Mouse (Mus musculus) limb, embryonic 13.5 days (tissue): ENCODE measurements around the gene Fcrl1. TPM values are rescaled to one million over a fixed set of nuclear protein-coding genes. Genes with fewer than 3 reads are reported as not detected.
A peak's percentile ranks its signal among the peaks of the same experiment; 100 is the strongest.

ENCODE experiments used
- ATAC-seq: fragments of 200-750 bp; cut with Nextera tagmentation; 2 replicates; pipeline ENCODE4 v1.8.0; 2017; ENCODE audit warnings: low read depth, moderate number of reproducible peaks, moderate TSS enrichment; ENCODE audit not compliant: low FRiP score
- H3K27ac ChIP-seq: fragments of 300-500 bp; sonication (generic); 2 replicates; pipeline ENCODE4 v1.5.1; 2015; ENCODE audit warnings: inconsistent platforms, mild to moderate bottlenecking, moderate library complexity
- H3K27me3 ChIP-seq: fragments of 300-500 bp; sonication (generic); 2 replicates; pipeline ENCODE4 v1.6.1; 2015; ENCODE audit warnings: mild to moderate bottlenecking, inconsistent platforms
- H3K36me3 ChIP-seq: fragments of 300-500 bp; sonication (generic); 2 replicates; pipeline ENCODE4 v1.6.1; 2015; ENCODE audit warnings: inconsistent platforms, mild to moderate bottlenecking, moderate library complexity
- H3K4me1 ChIP-seq: fragments of 300-500 bp; sonication (generic); 2 replicates; pipeline ENCODE4 v1.6.1; 2015; ENCODE audit warnings: inconsistent platforms
- H3K4me2 ChIP-seq: fragments of 300-500 bp; sonication (generic); replicated peaks from 2 replicates; pipeline ENCODE4 v1.6.1; 2015; ENCODE audit warnings: inconsistent platforms, mild to moderate bottlenecking, moderate library complexity
- H3K4me3 ChIP-seq: fragments of 300-500 bp; sonication (generic); 2 replicates; pipeline ENCODE4 v1.5.1; 2015; ENCODE audit warnings: moderate library complexity, mild to moderate bottlenecking, inconsistent platforms
- H3K9ac ChIP-seq: fragments of 300-500 bp; sonication (generic); 2 replicates; pipeline ENCODE4 v1.6.1; 2015; ENCODE audit warnings: mild to moderate bottlenecking, inconsistent platforms
- H3K9me3 ChIP-seq: fragments of 300-500 bp; sonication (generic); 2 replicates; pipeline ENCODE4 v1.6.1; 2016; ENCODE audit warnings: inconsistent platforms
- WGBS: fragments of 180-500 bp; shearing (Covaris S2); methylation state at CpG from one replicate; pipeline ENCODE4 v1.1.7; 2015; 5-methylcytosine and 5-hydroxymethylcytosine counted together
- polyA plus RNA-seq: library from polyadenylated mRNA; unstranded; fragments of >200 nt; fragmentation: Nextera tagmentation; extraction: Ambion mirVana; gene quantifications from 2 replicates; pipeline ENCODE4 v1.2.1, GENCODE M21; 2015

Fcrl1 gene
- polyA plus RNA-seq, 1 experiment from 2014 or later = 0.15 TPM

DNA sequence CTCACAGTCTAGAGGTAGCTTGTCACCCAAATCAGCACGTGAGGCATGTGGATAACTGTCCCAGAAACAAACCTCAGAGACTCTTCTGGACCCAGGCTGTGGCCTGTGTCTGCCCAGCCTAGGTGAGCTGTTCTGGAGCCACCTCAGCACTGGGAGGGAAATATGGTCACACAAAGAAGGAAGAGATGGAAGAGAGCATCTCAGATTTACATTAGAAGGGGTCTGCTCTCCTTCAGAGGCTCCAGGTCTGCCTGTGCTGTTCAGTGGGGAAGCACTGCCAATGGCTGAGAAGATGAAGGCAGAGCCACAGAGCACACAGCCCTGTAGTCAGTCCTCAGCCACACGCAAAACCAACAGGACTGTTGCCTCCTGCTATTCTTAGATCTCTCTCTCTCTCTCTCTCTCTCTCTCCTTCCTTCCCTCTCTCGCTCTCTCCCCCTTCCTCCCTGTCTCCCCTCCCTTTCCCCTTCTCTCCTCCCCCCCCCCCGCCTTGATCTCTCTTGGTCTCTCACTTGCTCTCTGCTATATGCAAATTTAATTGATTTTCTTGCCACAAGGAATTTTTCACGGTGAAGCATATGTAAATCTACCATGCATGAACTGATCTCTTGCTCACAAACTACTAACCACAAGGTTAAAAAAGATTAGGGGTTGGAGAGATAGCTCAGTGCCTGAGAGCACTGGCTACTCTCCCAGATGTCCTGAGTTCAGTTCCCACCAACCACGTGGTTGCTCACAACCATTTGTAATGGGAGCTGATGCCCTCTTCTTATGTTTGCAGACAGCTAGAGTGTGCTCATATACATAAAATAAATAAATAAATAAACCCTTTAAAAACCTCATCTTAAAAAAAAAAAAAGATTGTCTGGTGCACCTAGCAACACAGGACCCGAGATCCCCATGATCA lies 5.9 kb downstream of the Fcrl1 start:
- ATAC-seq = no peak
- WGBS = 73% methylated on average over 7 of the region's 7 CpGs

DNA sequence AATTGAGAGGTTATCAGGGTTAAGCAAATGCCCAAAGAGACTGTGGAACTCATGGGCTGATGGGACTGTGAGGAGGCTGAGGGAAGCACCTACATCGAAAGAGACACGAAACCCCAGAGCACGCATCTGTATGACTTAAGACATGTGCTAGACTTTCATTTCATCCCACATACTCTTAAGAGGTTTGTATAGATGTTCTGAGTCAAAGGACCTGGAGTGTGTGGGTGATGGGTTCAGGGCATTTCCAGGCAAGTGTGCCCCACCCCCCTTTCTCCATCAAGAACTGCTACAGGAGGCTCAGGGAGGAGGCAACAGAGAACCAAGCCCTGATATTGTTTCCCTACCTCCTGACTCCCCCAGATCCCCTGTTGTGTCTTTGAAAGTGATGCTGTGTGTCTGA lies 7.1 kb downstream of the Fcrl1 start:
- Histone ChIP-seq H3K4me2 (no peak overlapping the region), H3K27ac (no peak overlapping the region), H3K27me3 (0 out of 2 replicates have a peak, but pooled peaks cover 3% of the 10 kb centered on the region), H3K9ac (no peak overlapping the region), H3K4me1 (no peaks in the 10 kb centered on the region), H3K4me3 (no peak overlapping the region), H3K9me3 (no peaks in the 10 kb centered on the region), H3K36me3 (no peaks in the 10 kb centered on the region)
- ATAC-seq = no peak
- 96% methylated on average over 3 of the region's 3 CpGs for WGBS

More for the DNA sequence above, 5.9 kb downstream of the Fcrl1 start:
- Histone ChIP-seq H3K9ac (no peak overlapping the region), H3K36me3 (no peaks in the 10 kb centered on the region), H3K27ac (no peak overlapping the region), H3K4me3 (no peak overlapping the region), H3K9me3 (no peaks in the 10 kb centered on the region), H3K4me1 (no peaks in the 10 kb centered on the region), H3K4me2 (no peak overlapping the region), H3K27me3 (0 out of 2 replicates have a peak, but pooled peaks cover 3% of the 10 kb centered on the region)

DNA sequence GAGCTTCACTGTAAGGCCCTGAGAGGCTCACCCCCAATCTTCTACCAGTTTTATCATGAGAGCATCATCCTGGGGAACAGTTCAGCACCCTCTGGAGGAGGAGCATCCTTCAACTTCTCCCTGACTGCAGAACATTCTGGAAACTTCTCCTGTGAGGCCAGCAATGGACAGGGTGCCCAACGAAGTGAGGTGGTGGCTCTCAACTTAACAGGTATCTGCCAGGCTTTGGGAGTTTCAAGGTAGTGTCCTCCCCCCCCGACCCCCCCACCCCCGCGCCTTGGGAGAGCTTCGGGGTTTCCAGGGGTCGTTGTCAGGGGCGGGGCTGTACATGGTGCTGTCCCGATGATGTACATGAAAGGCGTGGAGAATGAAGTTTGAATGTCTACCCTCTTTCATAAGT lies 8.9 kb downstream of the Fcrl1 start:
- Histone ChIP-seq H3K4me1 (no peaks in the 10 kb centered on the region), H3K4me3 (no peak overlapping the region), H3K9me3 (no peaks in the 10 kb centered on the region), H3K27me3 (0 out of 2 replicates have a peak, but pooled peaks cover 3% of the 10 kb centered on the region), H3K4me2 (no peak overlapping the region), H3K27ac (no peak overlapping the region), H3K9ac (no peak overlapping the region), H3K36me3 (no peaks in the 10 kb centered on the region)
- no peak for ATAC-seq
- WGBS = 86% methylated on average over 9 of the region's 9 CpGs

DNA sequence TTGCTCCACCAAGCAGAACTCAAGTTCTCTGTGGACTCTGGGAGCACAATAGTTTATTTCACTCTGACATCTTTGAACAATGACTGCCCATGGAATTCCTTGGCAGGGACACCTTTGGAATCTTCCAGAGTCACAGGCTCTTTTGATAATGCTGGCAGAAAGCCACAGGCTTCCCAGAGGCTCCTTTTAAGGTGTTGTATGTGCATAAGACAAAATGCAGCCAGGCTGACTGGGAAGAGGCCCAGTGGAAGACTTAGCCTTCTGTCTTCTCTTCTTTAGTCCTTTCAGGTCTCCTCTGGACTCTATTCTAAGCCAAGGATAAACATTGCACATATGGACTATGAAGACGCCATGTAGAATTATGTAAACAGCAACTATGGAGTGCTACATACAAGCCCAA lies 14.7 kb downstream of the Fcrl1 start:
- Histone ChIP-seq H3K27me3 (no peaks in the 10 kb centered on the region), H3K36me3 (no peaks in the 10 kb centered on the region), H3K4me3 (no peak overlapping the region), H3K9ac (no peak overlapping the region), H3K4me1 (no peaks in the 10 kb centered on the region), H3K4me2 (no peak overlapping the region), H3K9me3 (no peaks in the 10 kb centered on the region), H3K27ac (no peak overlapping the region)
- 85% methylated on average over 1 of the region's 1 CpGs for WGBS
- ATAC-seq = no peak

DNA sequence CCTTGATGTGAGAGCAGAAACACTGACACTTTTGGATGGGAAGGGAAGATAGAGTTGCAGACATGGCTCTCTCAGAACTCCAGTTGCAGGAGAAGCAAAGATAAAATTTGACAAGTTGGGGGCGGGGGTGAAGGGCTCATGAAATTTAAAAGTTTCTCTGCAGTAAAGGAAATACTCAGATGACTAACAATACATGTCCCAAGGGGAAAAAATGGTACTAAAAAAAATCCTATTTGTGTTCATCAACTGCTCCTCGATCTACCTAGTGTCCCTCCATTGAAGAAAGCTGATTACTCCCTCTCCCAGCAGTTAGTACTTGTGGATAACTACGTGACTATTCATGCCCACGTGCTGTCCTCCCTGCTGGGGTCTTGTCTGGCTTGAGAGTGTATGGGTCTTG lies 22.6 kb downstream of the Fcrl1 start:
- H3K4me3 ChIP-seq = no peak overlapping the region
- H3K9ac ChIP-seq = no peak overlapping the region
- no peaks in the 10 kb centered on the region for H3K9me3 ChIP-seq
- no peak for ATAC-seq
- peaks cover 4% of the 10 kb centered on the region; the same call in 1 of the 2 replicates for H3K4me1 ChIP-seq
- H3K27me3 ChIP-seq = no peaks in the 10 kb centered on the region
- H3K4me2 ChIP-seq = no peak overlapping the region
- 66% methylated on average over 4 of the region's 4 CpGs for WGBS
- H3K27ac ChIP-seq = no peak overlapping the region
- no peaks in the 10 kb centered on the region for H3K36me3 ChIP-seq

DNA sequence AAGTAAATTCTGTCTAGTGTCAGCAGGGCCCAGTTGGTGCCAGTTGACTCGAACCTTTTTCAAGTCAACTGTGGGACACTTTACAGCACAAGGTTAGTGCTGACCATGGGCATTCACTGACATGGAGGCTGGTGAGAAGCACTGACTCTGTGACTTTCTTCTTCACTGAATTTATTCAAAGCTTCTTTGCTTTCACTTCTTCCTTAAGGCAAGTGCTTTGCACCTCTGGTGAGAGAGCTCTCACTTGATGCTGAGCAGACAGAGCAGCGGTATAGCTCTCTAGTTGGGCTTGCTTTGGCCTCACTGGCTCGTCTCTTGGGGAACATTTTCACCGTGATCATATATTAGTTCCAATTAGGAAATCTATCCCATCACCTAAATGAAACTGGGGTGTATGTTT lies 23.7 kb downstream of the Fcrl1 start:
- no peak for ATAC-seq
- no peak overlapping the region for H3K4me2 ChIP-seq
- no peaks in the 10 kb centered on the region for H3K27me3 ChIP-seq
- no peak overlapping the region for H3K27ac ChIP-seq
- H3K36me3 ChIP-seq = no peaks in the 10 kb centered on the region
- no peak overlapping the region for H3K4me3 ChIP-seq
- no peak overlapping the region for H3K9ac ChIP-seq
- H3K4me1 ChIP-seq = peaks cover 4% of the 10 kb centered on the region; the same call in 1 of the 2 replicates
- 78% methylated on average over 4 of the region's 4 CpGs for WGBS
- no peaks in the 10 kb centered on the region for H3K9me3 ChIP-seq

DNA sequence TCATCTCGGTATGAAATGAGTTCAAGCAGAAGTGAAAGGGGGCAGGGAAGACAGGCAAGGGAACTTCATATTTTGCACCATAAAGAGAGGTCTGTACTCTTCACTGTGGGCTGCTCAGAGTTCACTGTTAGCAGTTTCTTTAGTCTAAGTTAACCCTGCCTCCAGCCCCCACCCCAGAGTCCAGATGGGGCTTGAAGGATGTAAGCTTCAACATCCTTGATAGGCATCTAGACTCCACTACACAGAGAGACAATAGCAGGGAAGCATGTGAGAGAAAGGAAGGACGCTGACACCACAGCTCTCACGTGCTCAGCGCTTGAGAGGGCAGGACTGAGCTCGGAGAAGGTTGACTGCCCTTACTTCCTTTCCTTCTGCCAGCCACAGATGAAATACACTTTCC lies 25.1 kb downstream of the Fcrl1 start:
- H3K36me3 ChIP-seq = no peaks in the 10 kb centered on the region
- no peaks in the 10 kb centered on the region for H3K9me3 ChIP-seq
- H3K4me3 ChIP-seq = no peak overlapping the region
- no peak overlapping the region for H3K4me2 ChIP-seq
- ATAC-seq = no peak
- WGBS = 77% methylated on average over 5 of the region's 5 CpGs
- peaks cover 4% of the 10 kb centered on the region; the same call in 1 of the 2 replicates for H3K4me1 ChIP-seq
- H3K27me3 ChIP-seq = no peaks in the 10 kb centered on the region
- H3K9ac ChIP-seq = no peak overlapping the region
- H3K27ac ChIP-seq = no peak overlapping the region

DNA sequence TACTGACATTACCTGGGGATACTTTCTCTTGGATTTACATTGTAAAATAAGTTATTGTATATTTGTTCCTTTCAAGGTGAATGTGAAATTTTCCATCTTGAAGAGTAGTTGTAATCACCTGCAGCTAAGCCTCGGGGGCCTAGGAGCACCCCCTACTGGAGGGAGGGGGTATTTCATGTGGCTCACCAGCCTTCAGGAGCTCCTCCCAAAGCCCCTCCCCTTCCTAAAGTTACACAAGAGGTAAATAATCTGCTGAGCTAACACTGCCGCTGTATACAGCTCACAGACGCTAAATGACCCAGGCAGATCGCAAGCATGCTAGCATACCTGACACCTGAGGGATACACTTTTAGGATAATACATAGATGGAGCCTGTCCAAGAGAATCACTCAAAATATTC lies 32.0 kb downstream of the Fcrl1 start:
- Histone ChIP-seq H3K4me3 (no peak overlapping the region), H3K27ac (no peak overlapping the region), H3K4me1 (peaks cover 4% of the 10 kb centered on the region; the same call in 1 of the 2 replicates), H3K9me3 (no peaks in the 10 kb centered on the region), H3K27me3 (no peaks in the 10 kb centered on the region), H3K36me3 (no peaks in the 10 kb centered on the region), H3K4me2 (no peak overlapping the region), H3K9ac (no peak overlapping the region)
- WGBS = 21% methylated on average over 4 of the region's 4 CpGs
- no peak for ATAC-seq

DNA sequence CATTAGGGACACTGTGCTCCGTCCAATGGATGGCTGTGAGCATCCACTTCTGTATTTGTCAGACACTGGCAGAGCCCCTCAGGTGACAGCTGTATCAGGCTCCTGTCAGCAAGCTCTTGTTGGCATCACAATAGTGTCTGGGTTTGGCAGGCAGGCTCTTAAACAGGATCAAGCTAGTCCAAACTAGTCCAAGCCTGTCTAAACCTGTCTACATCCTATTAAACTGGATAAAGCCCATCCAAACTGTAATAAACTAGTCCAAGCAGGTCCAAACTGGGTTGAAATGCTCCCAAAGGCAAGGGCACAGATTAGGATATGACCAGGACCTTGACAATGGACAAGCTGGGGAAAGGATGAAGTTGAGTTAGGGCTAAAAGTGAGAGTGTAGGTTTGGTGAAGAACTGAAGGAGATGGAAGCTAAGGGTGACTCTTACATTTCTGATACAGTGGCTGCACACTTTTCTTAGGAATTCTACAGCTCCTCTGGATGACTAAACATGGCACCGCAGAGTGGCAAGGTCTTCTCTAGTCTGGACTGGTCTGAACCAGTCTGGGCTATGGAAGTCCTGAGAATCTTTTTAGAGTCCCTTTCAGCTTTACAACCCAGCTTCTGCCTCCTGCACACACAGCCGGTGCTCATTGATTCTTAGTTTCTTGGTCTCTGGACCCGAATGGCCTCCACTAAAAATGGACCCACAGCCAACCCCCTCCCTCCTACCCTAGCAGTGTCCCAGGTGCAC lies 33.2 kb downstream of the Fcrl1 start:
- Histone ChIP-seq H3K27me3 (no peaks in the 10 kb centered on the region), H3K9ac (no peak overlapping the region), H3K4me3 (no peak overlapping the region), H3K4me1 (no peaks in the 10 kb centered on the region), H3K27ac (no peak overlapping the region), H3K4me2 (no peak overlapping the region), H3K9me3 (no peaks in the 10 kb centered on the region), H3K36me3 (no peaks in the 10 kb centered on the region)
- ATAC-seq = no peak
- 79% methylated on average over 4 of the region's 4 CpGs for WGBS

DNA sequence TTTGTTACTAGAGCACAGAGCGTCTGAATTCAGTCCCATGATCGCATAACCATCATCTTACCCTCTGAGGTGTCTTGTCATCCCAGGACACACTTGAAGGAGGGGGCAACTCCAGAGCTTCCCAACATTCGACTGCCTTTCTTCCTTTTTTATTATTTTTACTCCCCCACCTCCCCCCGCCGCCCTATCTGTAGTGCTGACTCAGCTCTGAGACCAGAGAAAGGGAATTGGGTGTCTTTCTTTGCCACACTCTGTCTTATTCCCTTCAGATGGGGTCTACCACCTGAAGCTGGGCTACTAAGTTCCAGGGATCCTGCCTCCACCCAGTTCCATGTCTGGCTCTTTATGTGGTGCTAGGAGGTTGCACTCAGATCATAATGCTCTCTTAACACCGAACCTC lies 34.4 kb downstream of the Fcrl1 start:
- no peak overlapping the region for H3K4me2 ChIP-seq
- no peaks in the 10 kb centered on the region for H3K4me1 ChIP-seq
- H3K27me3 ChIP-seq = no peaks in the 10 kb centered on the region
- H3K27ac ChIP-seq = no peak overlapping the region
- no peak for ATAC-seq
- no peaks in the 10 kb centered on the region for H3K9me3 ChIP-seq
- H3K36me3 ChIP-seq = no peaks in the 10 kb centered on the region
- H3K4me3 ChIP-seq = no peak overlapping the region
- no peak overlapping the region for H3K9ac ChIP-seq
- WGBS = 83% methylated on average over 6 of the region's 6 CpGs

DNA sequence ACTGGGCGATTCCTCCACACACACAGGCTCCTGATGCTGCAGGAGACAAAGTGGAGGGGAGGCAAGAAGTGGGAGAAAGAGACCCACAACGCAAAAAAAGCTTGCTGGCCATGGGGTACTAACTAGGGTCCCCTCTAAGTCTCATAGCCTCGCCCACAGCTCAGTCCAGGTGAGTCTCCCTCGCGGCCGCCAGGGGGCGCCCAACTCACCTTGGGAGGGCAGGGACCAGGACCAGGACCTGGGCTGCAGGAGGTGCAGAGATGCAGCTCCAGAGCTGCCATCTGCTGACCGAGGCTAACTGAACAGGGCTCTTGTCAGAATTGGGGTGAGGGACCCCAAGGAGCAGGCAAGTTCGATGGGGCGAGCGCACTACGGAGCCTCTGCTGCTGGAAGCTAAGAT lies 35.0 kb downstream of the Fcrl1 start:
- no peaks in the 10 kb centered on the region for H3K36me3 ChIP-seq
- H3K27me3 ChIP-seq = no peaks in the 10 kb centered on the region
- H3K4me1 ChIP-seq = no peaks in the 10 kb centered on the region
- H3K4me2 ChIP-seq = peak overlapping the region; percentile 34
- no peak overlapping the region for H3K9ac ChIP-seq
- H3K4me3 ChIP-seq = no peak overlapping the region
- H3K9me3 ChIP-seq = no peaks in the 10 kb centered on the region
- 9% methylated on average over 12 of the region's 12 CpGs for WGBS
- H3K27ac ChIP-seq = no peak overlapping the region
- peak; percentile 72; the same call in 1 of the 2 replicates for ATAC-seq

DNA sequence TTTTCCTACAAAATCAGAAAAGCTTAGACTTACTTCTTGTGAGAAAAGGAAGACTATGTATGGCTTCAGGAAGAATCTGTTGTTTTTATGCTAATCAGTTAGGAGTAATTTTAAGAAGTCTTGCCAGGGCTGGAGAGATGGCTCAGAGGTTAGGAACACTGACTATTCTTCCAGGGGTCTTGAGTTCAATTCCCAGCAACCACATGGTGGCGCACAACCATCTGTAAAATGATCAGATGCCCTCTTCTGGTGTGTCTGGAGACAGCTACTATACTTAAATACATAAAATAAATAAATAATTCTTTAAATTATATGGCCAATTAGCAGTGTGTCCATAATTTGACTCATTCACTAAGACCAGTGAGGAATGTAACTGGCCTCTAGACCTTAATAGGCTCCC lies 44.5 kb downstream of the Fcrl1 start:
- no peaks in the 10 kb centered on the region for H3K4me1 ChIP-seq
- no peaks in the 10 kb centered on the region for H3K27me3 ChIP-seq
- H3K9me3 ChIP-seq = no peaks in the 10 kb centered on the region
- no peaks in the 10 kb centered on the region for H3K36me3 ChIP-seq
- 51% methylated on average over 1 of the region's 1 CpGs for WGBS
- H3K4me2 ChIP-seq = no peak overlapping the region
- H3K9ac ChIP-seq = no peak overlapping the region
- no peak overlapping the region for H3K4me3 ChIP-seq
- ATAC-seq = no peak
- no peak overlapping the region for H3K27ac ChIP-seq
